Mouse (Mus musculus) adrenal gland, postnatal 0 days (tissue): Measurements from ENCODE around the gene Ovch2. TPM values are rescaled to one million over a fixed set of nuclear protein-coding genes. Genes with fewer than 3 reads are reported as not detected.

Experiments
- polyA plus RNA-seq: library from polyadenylated mRNA; unstranded; fragments of >200 nt; fragmentation: Nextera tagmentation; extraction: Ambion mirVana; gene quantifications from 2 replicates; pipeline ENCODE4 v1.2.1, GENCODE M21; 2015

Gene Ovch2
- polyA plus RNA-seq = not detected in 2 replicates

DNA sequence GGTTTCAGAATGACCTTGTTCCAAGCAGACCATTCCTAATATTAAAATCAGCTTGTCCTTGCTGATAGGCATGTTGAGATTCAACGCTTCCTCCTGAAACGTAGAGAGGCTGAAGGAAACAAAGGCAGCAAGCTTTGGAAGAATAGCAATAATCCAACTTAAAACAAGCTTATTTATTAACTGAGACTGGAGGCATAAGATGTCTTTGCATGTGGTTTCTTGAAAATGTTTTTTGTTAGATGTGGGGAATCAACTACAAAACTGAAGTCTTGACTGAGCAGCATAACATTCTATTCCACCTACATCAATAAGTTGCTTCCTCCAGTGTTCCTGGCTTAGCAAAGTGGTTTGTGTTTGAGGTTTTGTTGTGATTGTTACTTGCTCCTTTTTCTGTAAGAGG, at the start of gene Ovch2:
Ovch2 (minus strand) TSS at position 101 of the 400 bp plus-strand sequence.

DNA sequence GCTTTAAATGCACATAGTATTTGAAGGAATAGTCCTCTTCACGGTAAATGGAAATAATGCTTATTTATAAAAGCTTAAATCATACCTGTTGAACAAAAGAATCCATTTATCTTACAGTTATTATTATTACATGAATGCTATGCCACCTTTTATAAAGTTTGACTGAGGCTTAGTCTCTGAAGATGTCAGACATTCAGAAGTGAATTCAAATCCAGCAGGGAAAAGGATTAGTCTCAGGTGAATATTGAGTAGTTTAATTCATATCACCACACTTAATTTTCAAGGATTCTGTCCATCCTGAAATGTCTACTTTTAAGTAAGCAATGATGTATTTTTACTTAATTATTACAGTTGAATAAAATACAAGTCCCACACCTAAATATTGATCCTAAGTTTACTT, 46.4 kb upstream of the Ovch2 start, which contains the start of gene Olfr470:
Olfr470 (minus strand) TSS at position 101 of the 400 bp plus-strand sequence.

DNA sequence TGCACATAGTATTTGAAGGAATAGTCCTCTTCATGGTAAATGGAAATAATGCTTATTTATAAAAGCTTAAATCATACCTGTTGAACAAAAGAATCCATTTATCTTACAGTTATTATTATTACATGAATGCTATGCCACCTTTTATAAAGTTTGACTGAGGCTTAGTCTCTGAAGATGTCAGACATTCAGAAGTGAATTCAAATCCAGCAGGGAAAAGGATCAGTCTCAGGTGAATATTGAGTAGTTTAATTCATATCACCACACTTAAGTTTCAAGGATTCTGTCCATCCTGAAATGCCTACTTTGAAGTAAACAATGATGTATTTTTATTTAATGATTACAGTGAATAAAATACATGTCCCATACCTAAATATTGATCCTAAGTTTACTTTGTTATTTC, 24.4 kb upstream of the Ovch2 start, which contains the start of gene Olfr469:
Olfr469 (minus strand) TSS at position 101 of the 400 bp plus-strand sequence.

DNA sequence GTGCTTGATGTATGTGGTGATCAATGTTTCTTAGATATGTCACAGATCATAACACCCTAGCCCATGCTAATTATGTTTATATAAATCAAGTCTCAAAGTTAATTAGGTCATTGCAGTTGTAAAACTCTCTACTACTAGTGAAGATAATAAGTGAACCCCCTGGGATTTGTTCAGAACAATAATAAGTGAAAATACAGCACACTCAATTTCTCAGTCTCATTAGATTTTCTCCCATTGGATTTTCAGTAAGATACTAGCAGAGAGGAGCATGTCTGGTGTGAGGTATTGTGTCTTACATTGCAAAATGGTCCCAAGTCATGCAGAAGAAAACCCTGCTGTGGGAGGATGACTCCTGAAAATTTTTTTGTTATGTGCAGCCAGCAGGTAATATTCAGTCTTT, 11.0 kb upstream of the Ovch2 start, which contains the start of gene Olfr467:
Olfr467 (plus strand) TSS at position 301 of the 400 bp plus-strand sequence.

DNA sequence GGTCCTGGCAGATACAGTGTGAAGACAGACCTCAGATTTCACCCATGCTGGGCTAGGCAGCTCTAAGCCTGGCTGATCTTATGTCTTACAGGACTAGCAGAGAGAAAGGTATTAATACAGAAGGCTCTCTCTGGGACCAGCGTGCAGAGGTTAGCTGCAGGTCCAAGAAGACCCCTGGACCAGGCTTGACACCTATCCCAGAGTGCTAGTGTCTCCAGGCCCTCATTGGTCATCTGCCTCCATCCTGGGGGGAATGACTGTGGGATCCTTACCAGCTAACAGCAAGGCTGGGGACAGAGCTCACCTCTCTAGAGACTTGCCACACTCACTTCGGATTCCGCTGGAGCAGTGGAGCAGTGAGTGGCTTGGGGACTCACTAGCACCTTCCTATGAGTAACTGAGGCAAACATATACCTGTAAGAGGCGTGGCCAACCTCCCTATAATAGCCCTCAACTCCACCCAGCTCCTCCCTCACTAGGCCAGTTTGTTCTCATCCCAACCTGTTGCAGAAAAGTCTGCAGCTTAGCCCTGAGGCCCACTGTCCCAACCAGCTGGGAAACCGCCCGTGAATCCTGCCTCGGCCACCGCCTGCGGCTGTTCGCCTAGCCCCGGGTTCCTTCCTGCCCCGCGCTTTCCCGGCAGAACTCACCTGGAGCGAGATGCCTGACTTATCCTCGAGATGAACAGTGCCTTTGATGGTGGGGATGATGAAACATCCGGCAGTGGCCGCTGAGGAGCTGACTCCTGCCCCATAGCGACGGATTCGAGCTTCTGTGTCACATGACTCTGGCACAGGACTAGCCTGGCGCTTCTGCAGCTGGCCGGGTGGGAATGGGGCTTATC, 43.5 kb downstream of the Ovch2 start, which contains the start of gene Cyb5r2:
Cyb5r2 (minus strand) TSS at position 725 of the 844 bp plus-strand sequence.

Other genes starting within 250 kb of the Ovch2 start
- gene Olfml1, start 233.8 kb downstream of the Ovch2 start, polyA plus RNA-seq = 22.7 and 51.7 TPM in 2 replicates
- 4.9 and 7.2 TPM in 2 replicates for gene Ppfibp2, start 206.0 kb downstream of the Ovch2 start, polyA plus RNA-seq
- gene 5330417H12Rik, start 176.0 kb downstream of the Ovch2 start, polyA plus RNA-seq = not detected in 2 replicates
- gene Cyb5r2, start 43.2 kb downstream of the Ovch2 start, polyA plus RNA-seq = 0.14 and 0.15 TPM in 2 replicates
- not detected in 2 replicates for gene Olfr467, start 11.1 kb upstream of the Ovch2 start, polyA plus RNA-seq
- not detected in 2 replicates for gene Olfr469, start 24.3 kb upstream of the Ovch2 start, polyA plus RNA-seq
- gene Olfr470, start 46.3 kb upstream of the Ovch2 start, polyA plus RNA-seq = not detected in 2 replicates
- gene Olfr472, start 96.7 kb upstream of the Ovch2 start, polyA plus RNA-seq = not detected in 2 replicates
- gene Olfr473, start 129.2 kb upstream of the Ovch2 start, polyA plus RNA-seq = not detected in 2 replicates
- gene Olfr474, start 153.4 kb upstream of the Ovch2 start, polyA plus RNA-seq = not detected in 2 replicates
- not detected in 2 replicates for gene Olfr476, start 163.6 kb upstream of the Ovch2 start, polyA plus RNA-seq
- gene Olfr477, start 185.5 kb upstream of the Ovch2 start, polyA plus RNA-seq = not detected in 2 replicates
- gene Olfr478, start 232.8 kb upstream of the Ovch2 start, polyA plus RNA-seq = not detected in 2 replicates
- not detected in 2 replicates for gene Olfr479, start 249.5 kb upstream of the Ovch2 start, polyA plus RNA-seq